Mouse (Mus musculus): ENCODE data around the gene Sema3d. TPM values are rescaled to one million over a fixed set of nuclear protein-coding genes. Genes with fewer than 3 reads are reported as not detected.
A peak's percentile ranks its signal among the peaks of the same experiment; 100 is the strongest.

Sema3d gene
- polyA plus RNA-seq, 1 experiment from 2014 or later: 16.8 TPM

DNA sequence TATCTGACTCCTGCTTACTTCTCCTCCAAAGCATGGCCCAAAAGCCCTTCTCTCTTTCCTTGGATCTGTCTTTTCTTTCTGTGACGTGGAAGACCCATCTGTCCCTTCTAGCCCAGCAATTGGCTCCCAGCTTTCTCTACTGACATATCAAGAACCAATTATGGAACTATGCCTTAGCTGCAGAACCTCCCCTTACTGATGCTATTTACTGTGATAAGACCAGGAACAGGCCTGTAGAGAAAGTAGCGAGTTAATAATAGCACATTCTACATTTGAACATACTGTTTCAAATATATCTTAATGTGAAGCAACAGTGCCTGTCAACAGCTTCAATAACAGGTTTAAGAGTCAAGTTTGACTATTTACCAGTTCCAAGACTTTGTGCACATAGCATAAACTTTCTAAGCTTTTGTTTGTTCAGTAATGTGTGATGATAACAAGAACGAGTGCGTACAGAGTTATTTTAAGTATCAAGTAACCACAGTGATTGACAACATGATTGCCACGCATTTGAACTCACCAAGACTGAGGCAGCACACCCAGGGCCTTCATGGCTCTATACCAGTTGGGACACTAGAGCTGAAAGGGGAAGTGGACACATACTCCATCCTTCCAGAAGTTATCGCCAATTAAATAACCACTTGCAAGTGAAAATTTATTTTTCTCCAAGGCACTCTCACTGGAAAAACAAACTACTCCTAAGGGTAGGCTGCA, 116.8 kb downstream of the Sema3d start:
- WGBS: 28% methylated on average over 6 of the region's 6 CpGs
- peak overlapping the region; percentile 15; the same call in 1 of the 2 replicates for H3K4me2 ChIP-seq (ENCODE audit: low read length)
- peak; percentile 79 for ATAC-seq (ENCODE audit: insufficient number of reproducible peaks, insufficient read depth, low FRiP score, low read depth)

DNA sequence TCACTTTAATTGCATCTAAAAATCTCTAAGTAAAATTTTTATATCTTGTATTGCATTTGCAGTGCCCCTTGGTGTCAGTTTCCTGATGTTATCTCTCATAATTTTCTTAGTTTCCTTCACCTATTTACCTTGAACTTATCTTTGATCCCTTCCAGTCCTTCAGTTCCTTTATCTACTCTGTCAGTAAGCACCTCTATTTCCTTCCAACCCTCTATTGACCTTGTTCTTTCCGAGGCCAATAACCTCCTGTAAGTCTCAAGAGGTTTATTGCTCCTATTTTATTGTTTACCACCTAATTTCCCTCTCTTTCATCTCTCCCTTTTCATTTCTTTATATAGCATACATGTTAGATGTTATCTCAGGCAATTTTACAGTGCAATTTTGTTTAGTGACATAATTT, 129.3 kb downstream of the Sema3d start:
- 39% methylated on average over 1 of the region's 1 CpGs for WGBS
- Histone ChIP-seq H3K4me2 (ENCODE audit: low read length) (no peak overlapping the region), H3K36me3 (ENCODE audit: control insufficient read depth, insufficient read depth, low read length) (no peaks in the 10 kb centered on the region), H3K4me3 (ENCODE audit: control insufficient read depth in 1 of 2, insufficient read depth in 1 of 2, low read depth in 1 of 2, low read length in 2 of 2) (no peak overlapping the region), H3K9me3 (ENCODE audit: control insufficient read depth, low read length) (no peaks in the 10 kb centered on the region), H3K27ac (replicated peaks in 1 of 2; ENCODE audit: control insufficient read depth in 1 of 2, insufficient read depth in 1 of 2, low read depth in 2 of 2, low read length in 2 of 2) (no peak overlapping the region), H3K27me3 (ENCODE audit: control insufficient read depth, insufficient read depth, low read length) (no peaks in the 10 kb centered on the region), H3K9ac (ENCODE audit: low read length) (no peak overlapping the region), H3K4me1 (ENCODE audit: control insufficient read depth in 2 of 2, insufficient read depth in 2 of 2, low read length in 2 of 2) (peaks cover 2 to 6% of the 10 kb centered on the region in 2 experiments; a peak in 2 of 4 replicates)
- no peak for ATAC-seq (ENCODE audit: insufficient number of reproducible peaks, insufficient read depth, low FRiP score, low read depth)

More for the DNA sequence above, 116.8 kb downstream of the Sema3d start:
- H3K27ac ChIP-seq (replicated peaks in 1 of 2; ENCODE audit: control insufficient read depth in 1 of 2, insufficient read depth in 1 of 2, low read depth in 2 of 2, low read length in 2 of 2): peak overlapping the region; percentile 80 to 82
- no peaks in the 10 kb centered on the region for H3K9me3 ChIP-seq (ENCODE audit: control insufficient read depth, low read length)
- peaks cover 12 to 20% of the 10 kb centered on the region in 2 experiments for H3K4me1 ChIP-seq (ENCODE audit: control insufficient read depth in 2 of 2, insufficient read depth in 2 of 2, low read length in 2 of 2)
- no peak overlapping the region for H3K4me3 ChIP-seq (ENCODE audit: control insufficient read depth in 1 of 2, insufficient read depth in 1 of 2, low read depth in 1 of 2, low read length in 2 of 2)
- no peaks in the 10 kb centered on the region for H3K36me3 ChIP-seq (ENCODE audit: control insufficient read depth, insufficient read depth, low read length)
- H3K27me3 ChIP-seq (ENCODE audit: control insufficient read depth, insufficient read depth, low read length): no peaks in the 10 kb centered on the region
- no peak overlapping the region for H3K9ac ChIP-seq (ENCODE audit: low read length)

DNA sequence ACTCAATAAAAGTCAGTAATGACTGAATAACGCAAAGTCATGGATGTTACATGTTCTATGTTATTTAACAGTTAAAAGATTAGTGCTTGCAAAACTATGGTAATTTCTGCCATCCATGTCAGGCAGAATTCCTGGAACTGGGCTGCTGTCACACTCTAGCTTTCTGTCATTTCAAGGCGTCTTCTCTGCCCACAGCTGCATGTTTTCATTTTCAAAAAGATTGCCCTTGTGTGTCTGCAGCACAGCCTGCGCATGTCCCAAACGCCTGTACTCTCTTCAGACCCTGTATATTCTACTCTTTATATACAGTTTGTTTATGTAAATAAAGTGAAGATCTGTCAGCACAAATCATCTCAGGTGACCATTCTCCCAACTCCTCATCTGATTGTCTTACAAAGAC, 132.1 kb downstream of the Sema3d start:
- Histone ChIP-seq H3K36me3 (ENCODE audit: control insufficient read depth, insufficient read depth, low read length) (no peaks in the 10 kb centered on the region), H3K27ac (replicated peaks in 1 of 2; ENCODE audit: control insufficient read depth in 1 of 2, insufficient read depth in 1 of 2, low read depth in 2 of 2, low read length in 2 of 2) (no peak overlapping the region), H3K9me3 (ENCODE audit: control insufficient read depth, low read length) (no peaks in the 10 kb centered on the region), H3K4me3 (ENCODE audit: control insufficient read depth in 1 of 2, insufficient read depth in 1 of 2, low read depth in 1 of 2, low read length in 2 of 2) (no peak overlapping the region), H3K4me1 (ENCODE audit: control insufficient read depth in 2 of 2, insufficient read depth in 2 of 2, low read length in 2 of 2) (no peaks in the 10 kb centered on the region), H3K27me3 (ENCODE audit: control insufficient read depth, insufficient read depth, low read length) (no peaks in the 10 kb centered on the region), H3K9ac (ENCODE audit: low read length) (no peak overlapping the region), H3K4me2 (ENCODE audit: low read length) (no peak overlapping the region)
- WGBS: 83% methylated on average over 4 of the region's 4 CpGs
- ATAC-seq (ENCODE audit: insufficient number of reproducible peaks, insufficient read depth, low FRiP score, low read depth): no peak

DNA sequence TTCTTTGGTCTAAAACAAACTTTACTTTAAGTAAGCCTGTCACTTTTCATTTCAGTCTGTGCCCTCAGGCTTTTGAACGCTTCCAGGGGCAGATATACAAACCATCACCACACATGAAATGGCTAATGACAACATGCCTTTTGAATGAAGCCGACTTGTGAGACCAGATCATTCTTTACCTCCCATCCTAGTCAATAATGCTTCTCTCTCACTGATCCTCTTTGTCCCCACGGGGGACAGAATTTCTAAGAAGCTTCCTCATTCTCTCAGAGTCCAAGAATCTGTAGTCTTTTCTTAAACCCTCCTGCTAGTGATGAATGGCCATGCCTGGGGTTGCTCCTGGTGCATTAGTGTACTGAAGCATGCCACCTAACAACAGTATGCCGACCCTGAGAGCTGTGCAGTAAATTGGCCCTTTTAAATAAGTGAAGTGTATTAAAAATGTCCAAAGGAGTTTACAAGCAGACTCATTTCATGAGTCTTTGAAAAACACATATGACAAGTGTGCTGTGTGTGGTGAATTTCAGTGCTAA, 142.1 kb downstream of the Sema3d start:
- H3K9me3 ChIP-seq (ENCODE audit: control insufficient read depth, low read length): no peaks in the 10 kb centered on the region; the same call in 1 of the 2 replicates
- no peak overlapping the region for H3K4me2 ChIP-seq (ENCODE audit: low read length)

DNA sequence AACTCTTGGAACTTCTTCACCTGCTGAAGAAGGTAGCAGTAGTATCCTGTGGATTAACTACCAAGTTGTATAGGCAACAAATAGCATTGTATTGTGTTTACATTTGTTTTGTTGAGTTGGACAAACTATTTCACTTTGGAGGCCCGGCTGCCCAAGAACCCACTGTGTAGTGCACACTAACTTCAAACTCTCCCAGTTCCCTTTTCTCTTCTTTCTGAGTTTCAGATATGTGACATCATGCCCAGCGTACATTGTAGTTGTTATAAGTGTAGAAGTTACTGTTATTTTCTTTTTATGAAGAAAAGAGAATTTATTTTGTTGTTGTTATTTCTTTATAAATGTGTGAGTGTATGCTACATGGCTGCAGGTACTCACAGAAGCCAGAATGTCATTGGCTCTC, 145.4 kb downstream of the Sema3d start:
- no peak overlapping the region for H3K4me3 ChIP-seq (ENCODE audit: control insufficient read depth in 1 of 2, insufficient read depth in 1 of 2, low read depth in 1 of 2, low read length in 2 of 2)
- WGBS: 87% methylated on average over 2 of the region's 2 CpGs
- H3K27ac ChIP-seq (replicated peaks in 1 of 2; ENCODE audit: control insufficient read depth in 1 of 2, insufficient read depth in 1 of 2, low read depth in 2 of 2, low read length in 2 of 2): no peak overlapping the region
- no peak for ATAC-seq (ENCODE audit: insufficient number of reproducible peaks, insufficient read depth, low FRiP score, low read depth)
- H3K9me3 ChIP-seq (ENCODE audit: control insufficient read depth, low read length): no peaks in the 10 kb centered on the region
- no peaks in the 10 kb centered on the region for H3K27me3 ChIP-seq (ENCODE audit: control insufficient read depth, insufficient read depth, low read length)
- no peaks in the 10 kb centered on the region for H3K4me1 ChIP-seq (ENCODE audit: control insufficient read depth in 2 of 2, insufficient read depth in 2 of 2, low read length in 2 of 2)
- no peak overlapping the region for H3K4me2 ChIP-seq (ENCODE audit: low read length)
- H3K36me3 ChIP-seq (ENCODE audit: control insufficient read depth, insufficient read depth, low read length): no peaks in the 10 kb centered on the region
- H3K9ac ChIP-seq (ENCODE audit: low read length): no peak overlapping the region

More for the DNA sequence above, 142.1 kb downstream of the Sema3d start:
- H3K36me3 ChIP-seq (ENCODE audit: control insufficient read depth, insufficient read depth, low read length): no peaks in the 10 kb centered on the region
- H3K9ac ChIP-seq (ENCODE audit: low read length): no peak overlapping the region
- no peak overlapping the region for H3K27ac ChIP-seq (replicated peaks in 1 of 2; ENCODE audit: control insufficient read depth in 1 of 2, insufficient read depth in 1 of 2, low read depth in 2 of 2, low read length in 2 of 2)
- no peaks in the 10 kb centered on the region for H3K27me3 ChIP-seq (ENCODE audit: control insufficient read depth, insufficient read depth, low read length)
- 68% methylated on average over 4 of the region's 4 CpGs for WGBS
- no peak for ATAC-seq (ENCODE audit: insufficient number of reproducible peaks, insufficient read depth, low FRiP score, low read depth)
- no peak overlapping the region for H3K4me3 ChIP-seq (ENCODE audit: control insufficient read depth in 1 of 2, insufficient read depth in 1 of 2, low read depth in 1 of 2, low read length in 2 of 2)
- no peaks in the 10 kb centered on the region for H3K4me1 ChIP-seq (ENCODE audit: control insufficient read depth in 2 of 2, insufficient read depth in 2 of 2, low read length in 2 of 2)

DNA sequence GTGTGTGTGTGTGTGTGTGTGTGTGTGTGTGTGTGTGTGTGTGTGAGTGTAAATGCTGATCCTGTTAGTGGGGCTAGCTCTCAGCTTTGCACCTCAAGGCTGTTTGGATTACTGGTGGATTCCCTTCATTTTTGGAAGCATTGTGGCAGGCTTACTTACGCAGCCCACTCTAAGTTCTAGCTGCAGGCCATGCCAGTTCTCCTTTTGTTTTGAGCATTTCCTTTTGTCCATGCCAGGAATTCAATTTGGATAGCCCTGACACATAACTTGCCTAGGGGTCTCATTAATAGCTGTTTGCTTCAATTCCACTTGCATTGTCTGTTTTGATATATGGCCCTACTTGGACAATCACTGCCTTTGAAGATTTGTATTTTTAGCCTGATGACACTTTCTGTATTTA, 146.6 kb downstream of the Sema3d start:
- Histone ChIP-seq H3K4me1 (ENCODE audit: control insufficient read depth in 2 of 2, insufficient read depth in 2 of 2, low read length in 2 of 2) (no peaks in the 10 kb centered on the region), H3K36me3 (ENCODE audit: control insufficient read depth, insufficient read depth, low read length) (no peaks in the 10 kb centered on the region), H3K27ac (replicated peaks in 1 of 2; ENCODE audit: control insufficient read depth in 1 of 2, insufficient read depth in 1 of 2, low read depth in 2 of 2, low read length in 2 of 2) (no peak overlapping the region), H3K9ac (ENCODE audit: low read length) (no peak overlapping the region), H3K4me2 (ENCODE audit: low read length) (no peak overlapping the region), H3K27me3 (ENCODE audit: control insufficient read depth, insufficient read depth, low read length) (no peaks in the 10 kb centered on the region), H3K4me3 (ENCODE audit: control insufficient read depth in 1 of 2, insufficient read depth in 1 of 2, low read depth in 1 of 2, low read length in 2 of 2) (no peak overlapping the region), H3K9me3 (ENCODE audit: control insufficient read depth, low read length) (no peaks in the 10 kb centered on the region)
- 77% methylated on average over 1 of the region's 1 CpGs for WGBS
- no peak for ATAC-seq (ENCODE audit: insufficient number of reproducible peaks, insufficient read depth, low FRiP score, low read depth)

DNA sequence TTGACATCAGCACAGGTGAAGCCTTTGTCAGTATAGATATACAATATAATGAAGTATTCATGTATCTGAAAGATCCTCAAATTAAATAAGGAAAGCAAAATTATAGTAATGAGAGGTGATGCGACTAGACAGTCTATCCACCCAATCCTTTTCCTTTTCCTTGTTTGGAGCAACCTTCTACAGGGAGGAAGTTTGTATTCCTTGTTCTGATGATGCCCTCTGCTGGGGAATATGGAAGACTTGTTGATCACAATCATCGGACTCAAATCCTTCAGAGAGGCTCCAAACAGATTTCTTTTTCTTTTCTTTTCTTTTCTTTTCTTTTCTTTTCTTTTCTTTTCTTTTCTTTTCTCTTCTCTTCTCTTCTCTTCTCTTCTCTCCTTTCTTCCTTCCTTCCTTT, 158.1 kb downstream of the Sema3d start:
- Histone ChIP-seq H3K27ac (replicated peaks in 1 of 2; ENCODE audit: control insufficient read depth in 1 of 2, insufficient read depth in 1 of 2, low read depth in 2 of 2, low read length in 2 of 2) (no peak overlapping the region), H3K4me3 (ENCODE audit: control insufficient read depth in 1 of 2, insufficient read depth in 1 of 2, low read depth in 1 of 2, low read length in 2 of 2) (no peak overlapping the region), H3K27me3 (ENCODE audit: control insufficient read depth, insufficient read depth, low read length) (no peaks in the 10 kb centered on the region), H3K4me1 (ENCODE audit: control insufficient read depth in 2 of 2, insufficient read depth in 2 of 2, low read length in 2 of 2) (no peaks in the 10 kb centered on the region), H3K9me3 (ENCODE audit: control insufficient read depth, low read length) (no peaks in the 10 kb centered on the region), H3K4me2 (ENCODE audit: low read length) (no peak overlapping the region), H3K9ac (ENCODE audit: low read length) (no peak overlapping the region), H3K36me3 (ENCODE audit: control insufficient read depth, insufficient read depth, low read length) (no peaks in the 10 kb centered on the region)
- ATAC-seq (ENCODE audit: insufficient number of reproducible peaks, insufficient read depth, low FRiP score, low read depth): no peak
- WGBS: 34% methylated on average over 2 of the region's 2 CpGs
